Mouse (Mus musculus) CH12.LX (cell line): Measurements from ENCODE around the gene Ndst2. TPM values are rescaled to one million over a fixed set of nuclear protein-coding genes. Genes with fewer than 3 reads are reported as not detected.

ENCODE experiments used
- DNase-seq: peaks from one replicate; pipeline ENCODE4 v3.0.0-alpha.2; 2013; ENCODE audit errors: extremely low read depth
- H3K27ac ChIP-seq: 2 replicates; pipeline ENCODE4 v1.5.1; 2012; ENCODE audit warnings: low read depth, mild to moderate bottlenecking, control low read depth, moderate library complexity; ENCODE audit not compliant: insufficient read depth
- H3K27me3 ChIP-seq: replicated peaks from 2 replicates; pipeline ENCODE3; 2012; ENCODE audit warnings: inconsistent platforms
- H3K36me3 ChIP-seq, 2 experiments: replicated peaks in 1 of 2; 2 replicates each; pipeline versions ENCODE3 to v1.6.1; 2012; ENCODE audit warnings: inconsistent platforms in 1 of 2, low read length in 1 of 2, mild to moderate bottlenecking in 1 of 2, mixed read lengths in 1 of 2, moderate library complexity in 1 of 2; ENCODE audit not compliant: control insufficient read depth in 1 of 2, insufficient read depth in 1 of 2
- H3K4me1 ChIP-seq, 2 experiments: 2 replicates each; pipeline ENCODE4 v1.6.1; 2012; ENCODE audit warnings: inconsistent platforms in 1 of 2, moderate library complexity in 1 of 2; ENCODE audit not compliant: insufficient read depth in 2 of 2, control insufficient read depth in 1 of 2
- H3K4me2 ChIP-seq: 2 replicates; pipeline ENCODE4 v1.6.1; 2012; ENCODE audit warnings: low read depth, mild to moderate bottlenecking, control low read depth; ENCODE audit not compliant: poor library complexity, insufficient read depth, severe bottlenecking
- H3K4me3 ChIP-seq, 3 experiments: fragments of 150-350 bp in 1 of 3; sonication (generic) in 1 of 3; replicated peaks in 1 of 3; 2 replicates each; pipeline versions ENCODE3 to v1.5.1; 2011 to 2012; ENCODE audit warnings: low read depth in 2 of 3, low read length in 2 of 3, mild to moderate bottlenecking in 2 of 3, moderate library complexity in 2 of 3, control low read depth in 1 of 3, improper control_type of control experiment in 1 of 3, inconsistent platforms in 1 of 3, mixed read lengths in 1 of 3; ENCODE audit not compliant: poor library complexity in 1 of 3
- H3K79me2 ChIP-seq: replicated peaks from 2 replicates; pipeline ENCODE4 v1.6.1; 2012; ENCODE audit warnings: mild to moderate bottlenecking, moderate library complexity; ENCODE audit not compliant: control insufficient read depth, poor library complexity, insufficient read depth, severe bottlenecking; ENCODE audit errors: extremely low read depth
- H3K9ac ChIP-seq: 2 replicates; pipeline ENCODE4 v1.6.1; 2012; ENCODE audit warnings: low read depth, mild to moderate bottlenecking, control low read depth, moderate library complexity; ENCODE audit not compliant: insufficient read depth
- H3K9me3 ChIP-seq: replicated peaks from 2 replicates; pipeline ENCODE3; 2012; ENCODE audit warnings: low read length, inconsistent platforms, mixed read lengths
- BHLHE40 ChIP-seq: IDR thresholded peaks from 2 replicates; pipeline ENCODE4 v1.6.1; 2011; ENCODE audit warnings: mild to moderate bottlenecking, low read depth, low read length, improper control_type of control experiment
- CHD1 ChIP-seq: IDR thresholded peaks from 2 replicates; pipeline ENCODE4 v1.6.1; 2012; ENCODE audit warnings: low read depth, low read length, improper control_type of control experiment, inconsistent platforms
- CHD2 ChIP-seq: IDR thresholded peaks from 2 replicates; pipeline ENCODE4 v1.6.1; 2011; ENCODE audit warnings: low read length, improper control_type of control experiment
- CTCF ChIP-seq, 2 experiments: IDR thresholded peaks in 1 of 2; conservative IDR thresholded peaks in 1 of 2; 2 replicates each; pipeline ENCODE4 v1.5.1; 2011 to 2012; ENCODE audit warnings: low read depth in 2 of 2, low read length in 2 of 2, improper control_type of control experiment in 1 of 2, inconsistent platforms in 1 of 2, mild to moderate bottlenecking in 1 of 2, moderate library complexity in 1 of 2
- EP300 ChIP-seq: IDR thresholded peaks from 2 replicates; pipeline ENCODE4 v1.6.1; 2011; ENCODE audit warnings: low read length, improper control_type of control experiment
- KAT2A ChIP-seq: IDR thresholded peaks from 2 replicates; pipeline ENCODE4 v1.6.1; 2012; ENCODE audit warnings: low read length, improper control_type of control experiment, inconsistent platforms; ENCODE audit not compliant: insufficient replicate concordance
- MAFK ChIP-seq: IDR thresholded peaks from 2 replicates; pipeline ENCODE4 v1.6.1; 2011; ENCODE audit warnings: low read length, improper control_type of control experiment; ENCODE audit not compliant: insufficient replicate concordance
- MYC ChIP-seq: IDR thresholded peaks from 2 replicates; pipeline ENCODE4 v1.6.1; 2011; ENCODE audit warnings: low read depth, mild to moderate bottlenecking, improper control_type of control experiment, low read length
- NRF1 ChIP-seq: IDR thresholded peaks from 2 replicates; pipeline ENCODE4 v1.6.1; 2014; ENCODE audit warnings: low read depth, mild to moderate bottlenecking, inconsistent platforms, low read length, improper control_type of control experiment, moderate library complexity
- POLR2A ChIP-seq: IDR thresholded peaks from 2 replicates; pipeline ENCODE4 v1.6.1; 2011; ENCODE audit warnings: low read depth, mild to moderate bottlenecking, improper control_type of control experiment, low read length
- POLR2AphosphoS2 ChIP-seq: IDR thresholded peaks from 2 replicates; pipeline ENCODE4 v1.6.1; 2011; ENCODE audit warnings: low read depth, low read length, improper control_type of control experiment
- SIN3A ChIP-seq: IDR thresholded peaks from 2 replicates; pipeline ENCODE4 v1.6.1; 2012; ENCODE audit warnings: low read length, improper control_type of control experiment, inconsistent platforms
- TBP ChIP-seq: conservative IDR thresholded peaks from 2 replicates; pipeline ENCODE4 v1.6.1; 2011; ENCODE audit warnings: low read depth, low read length, improper control_type of control experiment
- ZC3H11A ChIP-seq: IDR thresholded peaks from 2 replicates; pipeline ENCODE4 v1.6.1; 2012; ENCODE audit warnings: low read depth, mild to moderate bottlenecking, inconsistent platforms, low read length, improper control_type of control experiment
- ZMIZ1 ChIP-seq: IDR thresholded peaks from 2 replicates; pipeline ENCODE4 v1.6.1; 2012; ENCODE audit warnings: low read depth, mild to moderate bottlenecking, inconsistent platforms, low read length, improper control_type of control experiment
- ZNF384 ChIP-seq: IDR thresholded peaks from 2 replicates; pipeline ENCODE4 v1.6.1; 2012; ENCODE audit warnings: low read depth, low read length, improper control_type of control experiment, inconsistent platforms
- dilution Hi-C: fragments of 300-500 bp; cut with MboI; formaldehyde crosslinking; loops from 2 replicates; pipeline ENCODE4 v1.14.3; 2020; ENCODE audit warnings: low sequenced_read_pairs; ENCODE audit not compliant: extremely low pct_unique_long_range_greater_than_20kb, extremely low pct_ligation_motif_present
- in situ Hi-C: fragments of 300-500 bp; cut with MboI; formaldehyde crosslinking; loops from 3 replicates; pipeline ENCODE4 v1.14.3; 2019; ENCODE audit warnings: low sequenced_read_pairs, low pct_ligation_motif_present, low pct_unique_long_range_greater_than_20kb, mixed read lengths
- polyA plus RNA-seq: library from polyadenylated mRNA; unstranded; fragments of >175 nt; gene quantifications from 2 replicates; pipeline ENCODE4 v1.2.1, GENCODE M21; 2012; ENCODE audit warnings: low read depth; ENCODE audit not compliant: insufficient read length
- total RNA-seq, 2 experiments: library from RNA; depleted of rRNA; stranded (reverse); fragments of 300-350 nt in 1 of 2; fragments of >200 nt in 1 of 2; gene quantifications; 2 replicates each; pipeline ENCODE4 v1.2.3; 2012 to 2014

The Ndst2 gene
- total and polyA plus RNA-seq, 3 experiments, result 11.4 to 18.0 (median 17.8) TPM

DNA sequence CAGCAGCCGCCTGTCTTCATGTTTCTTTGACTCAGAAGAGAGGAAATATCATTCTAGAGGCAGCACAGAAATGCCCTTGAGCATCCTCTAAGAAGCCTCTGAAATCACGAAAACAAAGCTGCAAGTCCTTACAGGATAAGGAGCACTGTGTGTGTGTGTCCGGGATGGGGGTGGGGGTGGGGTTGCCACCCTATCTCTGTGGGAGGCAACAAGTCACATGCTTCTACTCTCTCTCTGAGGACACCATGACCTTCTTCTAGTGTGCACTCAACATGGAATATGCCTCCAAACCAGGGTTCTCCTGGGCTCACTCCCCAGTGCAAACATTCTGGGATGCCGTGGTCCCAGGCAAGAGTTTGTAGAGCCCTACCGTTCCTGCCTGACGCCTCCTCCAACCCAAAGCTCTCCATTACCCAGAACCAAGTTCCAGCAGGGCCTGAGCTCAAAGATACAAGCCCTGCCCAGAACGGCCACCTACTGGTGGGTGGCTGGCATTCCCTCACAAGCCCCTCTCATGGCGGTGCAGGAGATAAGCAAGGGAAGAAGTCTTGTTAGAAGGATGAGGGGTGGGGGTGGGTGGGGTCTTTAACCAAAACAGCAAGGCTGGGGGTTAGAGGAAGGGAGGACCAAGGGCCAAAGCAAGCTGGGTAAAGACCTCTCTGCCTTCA is 24.5 kb upstream of the Ndst2 start:
- H3K27me3 ChIP-seq, result no peaks in the 10 kb centered on the region
- H3K4me1 ChIP-seq, result no peaks in the 10 kb centered on the region
- no peak for DNase-seq
- in situ Hi-C loops (no loop called here), dilution Hi-C loops (no loop called here)
- H3K4me3 ChIP-seq, result no peak overlapping the region
- H3K27ac ChIP-seq, result no peak overlapping the region
- TF ChIP-seq CHD2 (no peak), POLR2AphosphoS2 (no peak), MYC (no peak), ZMIZ1 (no peak), CTCF (conservative IDR thresholded peaks at IDR 0.05 in 1 of 2, IDR thresholded peaks at IDR 0.05 in 1 of 2; ENCODE audit: low read depth in 2 of 2, low read length in 2 of 2) (peak in 1 of 2 experiments; percentile 21; a peak in 1 of 4 replicates)
- no peaks in the 10 kb centered on the region for H3K79me2 ChIP-seq
- no peak overlapping the region for H3K9ac ChIP-seq
- no peak overlapping the region for H3K4me2 ChIP-seq
- H3K9me3 ChIP-seq, result no peaks in the 10 kb centered on the region
- H3K36me3 ChIP-seq, result peaks cover 56 to 98% of the 10 kb centered on the region in 2 experiments

DNA sequence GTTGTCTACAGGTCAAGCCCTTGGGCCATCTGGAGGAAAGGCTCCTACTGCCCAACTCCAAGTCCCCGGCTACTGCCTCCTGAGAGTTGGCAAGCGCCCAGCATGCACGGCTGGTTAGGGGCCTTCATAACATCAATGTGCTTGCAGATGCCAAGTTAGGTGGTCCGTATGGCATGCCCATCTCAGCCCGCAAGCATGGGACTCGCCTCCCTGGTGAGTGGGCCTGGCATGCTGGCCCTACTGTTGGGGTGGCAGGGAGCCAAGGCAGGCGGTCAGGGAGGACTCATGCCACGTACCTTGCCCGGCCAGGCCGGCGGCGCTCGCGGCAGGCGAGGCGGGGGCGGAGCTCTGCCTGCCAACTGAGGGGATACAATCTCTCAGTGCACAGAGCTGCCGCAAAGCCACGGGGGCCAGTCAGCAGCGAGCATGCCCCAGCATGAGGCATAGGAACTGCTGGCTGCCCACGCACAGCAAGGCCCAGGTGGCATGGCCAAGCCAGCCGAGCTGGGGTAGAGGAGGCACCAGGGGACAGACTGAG is 23.1 kb upstream of the Ndst2 start:
- Histone ChIP-seq H3K4me2 (no peak overlapping the region), H3K36me3 (peaks cover 49 to 94% of the 10 kb centered on the region in 2 experiments), H3K27me3 (no peaks in the 10 kb centered on the region), H3K79me2 (no peaks in the 10 kb centered on the region), H3K9ac (no peak overlapping the region), H3K4me3 (no peak overlapping the region), H3K27ac (no peak overlapping the region), H3K9me3 (no peaks in the 10 kb centered on the region), H3K4me1 (no peaks in the 10 kb centered on the region)
- dilution Hi-C loops, result no loop called here
- no peak for DNase-seq
- TF ChIP-seq ZNF384 (no peak), KAT2A (no peak), POLR2A (no peak), CHD1 (no peak), MAFK (no peak), BHLHE40 (no peak), EP300 (no peak), NRF1 (no peak), TBP (no peak), ZC3H11A (no peak), SIN3A (no peak)
- in situ Hi-C loops, result no loop called here
